Mouse (Mus musculus) midbrain, embryonic 12.5 days (tissue): ENCODE data around the gene Tnip2. TPM values are rescaled to one million over a fixed set of nuclear protein-coding genes. Genes with fewer than 3 reads are reported as not detected.

Source experiments
- ATAC-seq: fragments of 200-750 bp; cut with Nextera tagmentation; 2 replicates; pipeline ENCODE4 v1.8.0; 2017; ENCODE audit warnings: low read depth, moderate TSS enrichment, moderate library complexity; ENCODE audit not compliant: low FRiP score
- H3K27ac ChIP-seq: fragments of 300-500 bp; sonication (generic); replicated peaks from 2 replicates; pipeline ENCODE4 v1.5.1; 2016; ENCODE audit warnings: mild to moderate bottlenecking
- H3K27me3 ChIP-seq: fragments of 300-500 bp; sonication (generic); 2 replicates; pipeline ENCODE4 v1.6.1; 2016; ENCODE audit warnings: mild to moderate bottlenecking
- H3K36me3 ChIP-seq: fragments of 300-500 bp; sonication (generic); 2 replicates; pipeline ENCODE4 v1.6.1; 2016
- H3K4me1 ChIP-seq: fragments of 300-500 bp; sonication (generic); 2 replicates; pipeline ENCODE4 v1.6.1; 2016
- H3K4me2 ChIP-seq: fragments of 300-500 bp; sonication (generic); replicated peaks from 2 replicates; pipeline ENCODE4 v1.6.1; 2016; ENCODE audit warnings: mild to moderate bottlenecking, moderate library complexity
- H3K4me3 ChIP-seq: fragments of 300-500 bp; sonication (generic); 2 replicates; pipeline ENCODE4 v1.5.1; 2016; ENCODE audit warnings: mild to moderate bottlenecking
- H3K9ac ChIP-seq: fragments of 300-500 bp; sonication (generic); replicated peaks from 2 replicates; pipeline ENCODE4 v1.6.1; 2016; ENCODE audit warnings: mild to moderate bottlenecking, moderate library complexity
- H3K9me3 ChIP-seq: fragments of 300-500 bp; sonication (generic); 2 replicates; pipeline ENCODE4 v1.6.1; 2016; ENCODE audit warnings: mild to moderate bottlenecking
- WGBS: fragments of 180-500 bp; shearing (Covaris S2); methylation state at CpG from one replicate; pipeline ENCODE4 v1.1.7; 2016; 5-methylcytosine and 5-hydroxymethylcytosine counted together
- polyA plus RNA-seq: library from polyadenylated mRNA; unstranded; fragments of >200 nt; fragmentation: Nextera tagmentation; extraction: Ambion mirVana; gene quantifications from 2 replicates; pipeline ENCODE4 v1.2.1, GENCODE M21; 2016

Gene Tnip2
- polyA plus RNA-seq, 1 experiment from 2014 or later, result 11.2 TPM

- no peaks in the 10 kb centered on the region for H3K9me3 ChIP-seq
- no peaks in the 10 kb centered on the region for H3K4me1 ChIP-seq
- 80% methylated on average over 6 of the region's 6 CpGs for WGBS
- ATAC-seq, result no peak
- no peak overlapping the region for H3K9ac ChIP-seq
- H3K4me3 ChIP-seq, result no peak overlapping the region
- peaks cover 30% of the 10 kb centered on the region for H3K36me3 ChIP-seq
- H3K27me3 ChIP-seq, result no peaks in the 10 kb centered on the region
- no peak overlapping the region for H3K27ac ChIP-seq
- H3K4me2 ChIP-seq, result no peak overlapping the region
These were observed 24.9 kb downstream of the Tnip2 start for GRCm38 (mm10) chr5:34488741-34489417.

GRCm38 (mm10) chr5:34487320-34488090 lies 26.3 kb downstream of the Tnip2 start:
- Histone ChIP-seq H3K27me3 (no peaks in the 10 kb centered on the region), H3K4me2 (no peak overlapping the region), H3K9me3 (no peaks in the 10 kb centered on the region), H3K36me3 (peaks cover 35% of the 10 kb centered on the region), H3K4me3 (no peak overlapping the region), H3K9ac (no peak overlapping the region), H3K27ac (no peak overlapping the region), H3K4me1 (no peaks in the 10 kb centered on the region)
- 87% methylated on average over 6 of the region's 6 CpGs for WGBS
- no peak for ATAC-seq

- Histone ChIP-seq H3K9ac (no peak overlapping the region), H3K27ac (no peak overlapping the region), H3K4me2 (no peak overlapping the region), H3K27me3 (no peaks in the 10 kb centered on the region), H3K4me3 (no peak overlapping the region), H3K4me1 (no peaks in the 10 kb centered on the region), H3K36me3 (peaks cover 52% of the 10 kb centered on the region), H3K9me3 (no peaks in the 10 kb centered on the region)
- ATAC-seq, result no peak
- WGBS, result 96% methylated on average over 15 of the region's 15 CpGs
These were observed 28.1 kb downstream of the Tnip2 start for GRCm38 (mm10) chr5:34485731-34486130.

GRCm38 (mm10) chr5:34480926-34481325 lies 32.9 kb downstream of the Tnip2 start:
- WGBS, result 82% methylated on average over 3 of the region's 3 CpGs
- Histone ChIP-seq H3K36me3 (peaks cover 82% of the 10 kb centered on the region), H3K27me3 (no peaks in the 10 kb centered on the region), H3K27ac (no peak overlapping the region), H3K9me3 (no peaks in the 10 kb centered on the region), H3K4me2 (no peak overlapping the region), H3K4me3 (no peak overlapping the region), H3K4me1 (no peaks in the 10 kb centered on the region), H3K9ac (no peak overlapping the region)
- no peak for ATAC-seq

- H3K4me3 ChIP-seq, result no peak overlapping the region
- H3K4me1 ChIP-seq, result no peaks in the 10 kb centered on the region
- no peak overlapping the region for H3K27ac ChIP-seq
- no peaks in the 10 kb centered on the region for H3K9me3 ChIP-seq
- H3K9ac ChIP-seq, result no peak overlapping the region
- H3K36me3 ChIP-seq, result peaks cover 64% of the 10 kb centered on the region
- no peak for ATAC-seq
- H3K4me2 ChIP-seq, result no peak overlapping the region
- WGBS, result 88% methylated on average over 2 of the region's 2 CpGs
- H3K27me3 ChIP-seq, result no peaks in the 10 kb centered on the region
These were observed 45.6 kb downstream of the Tnip2 start for GRCm38 (mm10) chr5:34468039-34468775.

GRCm38 (mm10) chr5:34466648-34467047 lies 47.1 kb downstream of the Tnip2 start:
- H3K9ac ChIP-seq, result no peak overlapping the region
- no peak overlapping the region for H3K4me2 ChIP-seq
- WGBS, result 91% methylated on average over 2 of the region's 2 CpGs
- no peak overlapping the region for H3K4me3 ChIP-seq
- peaks cover 78% of the 10 kb centered on the region for H3K36me3 ChIP-seq
- no peaks in the 10 kb centered on the region for H3K27me3 ChIP-seq
- no peak for ATAC-seq
- no peaks in the 10 kb centered on the region for H3K4me1 ChIP-seq
- H3K27ac ChIP-seq, result no peak overlapping the region
- H3K9me3 ChIP-seq, result no peaks in the 10 kb centered on the region

- Histone ChIP-seq H3K9ac (no peak overlapping the region), H3K4me1 (no peaks in the 10 kb centered on the region), H3K4me2 (no peak overlapping the region), H3K4me3 (no peak overlapping the region), H3K27ac (no peak overlapping the region), H3K27me3 (no peaks in the 10 kb centered on the region), H3K9me3 (no peaks in the 10 kb centered on the region), H3K36me3 (peaks cover 83% of the 10 kb centered on the region)
- 84% methylated on average over 1 of the region's 1 CpGs for WGBS
- ATAC-seq, result no peak
These were observed 47.7 kb downstream of the Tnip2 start for GRCm38 (mm10) chr5:34466079-34466478.

- Histone ChIP-seq H3K27ac (no peak overlapping the region), H3K27me3 (no peaks in the 10 kb centered on the region), H3K36me3 (peaks cover 94% of the 10 kb centered on the region), H3K9ac (no peak overlapping the region), H3K4me2 (no peak overlapping the region), H3K4me3 (no peak overlapping the region), H3K4me1 (no peaks in the 10 kb centered on the region), H3K9me3 (no peaks in the 10 kb centered on the region)
- no peak for ATAC-seq
- 83% methylated on average over 6 of the region's 6 CpGs for WGBS
These were observed 52.0 kb downstream of the Tnip2 start for GRCm38 (mm10) chr5:34461841-34462240.

GRCm38 (mm10) chr5:34461294-34461693 lies 52.5 kb downstream of the Tnip2 start:
- ATAC-seq, result no peak
- Histone ChIP-seq H3K4me2 (no peak overlapping the region), H3K4me1 (no peaks in the 10 kb centered on the region), H3K27me3 (no peaks in the 10 kb centered on the region), H3K4me3 (no peak overlapping the region), H3K36me3 (peaks cover 88% of the 10 kb centered on the region), H3K9ac (no peak overlapping the region), H3K9me3 (no peaks in the 10 kb centered on the region), H3K27ac (no peak overlapping the region)
- 95% methylated on average over 4 of the region's 4 CpGs for WGBS

GRCm38 (mm10) chr5:34458994-34459393 lies 54.8 kb downstream of the Tnip2 start:
- Histone ChIP-seq H3K4me1 (no peaks in the 10 kb centered on the region), H3K9me3 (no peaks in the 10 kb centered on the region), H3K4me3 (no peak overlapping the region), H3K27ac (no peak overlapping the region), H3K9ac (no peak overlapping the region), H3K4me2 (no peak overlapping the region), H3K36me3 (peaks cover 85% of the 10 kb centered on the region), H3K27me3 (no peaks in the 10 kb centered on the region)
- WGBS, result 95% methylated on average over 1 of the region's 1 CpGs
- no peak for ATAC-seq

GRCm38 (mm10) chr5:34446207-34446606 lies 67.6 kb downstream of the Tnip2 start:
- Histone ChIP-seq H3K36me3 (peaks cover 68% of the 10 kb centered on the region), H3K27ac (no peak overlapping the region), H3K4me1 (no peaks in the 10 kb centered on the region), H3K4me3 (no peak overlapping the region), H3K27me3 (no peaks in the 10 kb centered on the region), H3K9ac (no peak overlapping the region), H3K9me3 (no peaks in the 10 kb centered on the region), H3K4me2 (no peak overlapping the region)
- no peak for ATAC-seq
- WGBS, result 87% methylated on average over 9 of the region's 9 CpGs
